Mouse (Mus musculus): ENCODE results near the gene Epb41l1. TPM values are rescaled to one million over a fixed set of nuclear protein-coding genes. Genes with fewer than 3 reads are reported as not detected.
A peak's percentile ranks its signal among the peaks of the same experiment; 100 is the strongest.

Epb41l1 gene
- polyA plus RNA-seq, 1 experiment from 2014 or later = 1.4 TPM

DNA sequence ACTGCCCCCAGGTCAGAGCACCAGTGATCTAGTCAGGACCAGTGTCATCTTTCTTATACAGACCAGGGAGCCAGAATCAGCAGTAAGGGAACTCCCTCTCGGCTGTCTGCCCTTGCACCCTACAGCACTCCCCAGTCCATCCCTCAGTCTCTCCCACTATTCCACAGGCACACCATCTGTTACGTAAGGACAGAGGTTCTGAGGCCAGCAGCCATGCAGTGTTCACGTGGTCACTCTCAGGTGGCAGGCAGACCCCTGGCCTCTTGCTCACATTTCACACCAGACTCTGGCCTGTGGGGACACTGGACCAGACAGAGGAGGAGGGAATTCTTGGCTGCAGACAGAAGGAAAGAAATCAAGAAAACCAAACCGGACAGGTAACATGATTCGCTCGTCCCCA is 150.8 kb downstream of the Epb41l1 start:
- H3K27me3 ChIP-seq (replicated peaks) = no peaks in the 10 kb centered on the region
- peaks cover 23% of the 10 kb centered on the region for H3K36me3 ChIP-seq
- WGBS = 71% methylated on average over 6 of the region's 6 CpGs
- no peak for ATAC-seq (ENCODE audit: insufficient number of reproducible peaks, low FRiP score)
- no peak overlapping the region for H3K9ac ChIP-seq
- H3K4me1 ChIP-seq (replicated peaks) = no peaks in the 10 kb centered on the region
- no peak overlapping the region for H3K4me2 ChIP-seq
- H3K4me3 ChIP-seq = no peak overlapping the region
- no peaks in the 10 kb centered on the region for H3K9me3 ChIP-seq (replicated peaks)
- no peak overlapping the region for H3K27ac ChIP-seq (ENCODE audit: poor library complexity, severe bottlenecking)

DNA sequence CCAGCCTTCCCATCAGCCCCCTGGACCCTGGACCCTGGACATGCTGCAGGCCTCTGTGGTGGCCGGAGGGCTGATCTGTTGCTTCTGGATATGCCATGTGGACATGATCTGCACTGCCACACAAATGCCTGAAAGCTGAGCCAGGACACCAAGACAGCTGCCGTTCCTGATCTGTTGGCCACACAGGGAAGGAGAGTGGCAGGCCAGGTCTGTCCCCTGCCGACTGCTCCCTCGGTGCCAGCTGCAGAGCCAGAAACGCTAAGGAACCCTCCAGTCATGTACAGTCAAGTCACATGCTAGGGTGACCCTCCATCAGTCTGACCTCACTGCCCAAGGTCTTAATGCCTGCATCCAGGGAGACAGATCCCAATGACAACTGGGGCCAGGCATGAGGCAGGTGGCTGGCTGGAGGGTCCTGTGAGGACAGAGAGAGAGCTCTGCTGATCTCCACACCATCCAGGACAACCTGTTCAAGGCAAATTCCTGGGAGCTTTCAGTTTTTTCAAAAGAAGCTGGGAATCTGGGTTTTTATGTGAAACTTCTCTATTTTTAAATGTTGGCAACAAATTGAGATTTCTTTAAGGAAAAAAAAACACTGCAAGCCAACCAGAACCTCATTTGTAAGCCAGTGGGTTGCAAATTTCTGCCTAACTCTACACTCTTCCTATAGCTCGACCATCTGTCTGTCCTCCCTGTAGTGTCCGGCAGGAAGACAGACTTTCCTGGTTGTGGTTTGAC is 156.3 kb downstream of the Epb41l1 start:
- Histone ChIP-seq H3K4me2 (no peak overlapping the region), H3K27me3 (replicated peaks) (peaks cover 15% of the 10 kb centered on the region; the same call in 1 of the 2 replicates), H3K9me3 (replicated peaks) (no peaks in the 10 kb centered on the region), H3K36me3 (no peaks in the 10 kb centered on the region), H3K4me1 (replicated peaks) (no peaks in the 10 kb centered on the region), H3K9ac (no peak overlapping the region), H3K4me3 (no peak overlapping the region), H3K27ac (ENCODE audit: poor library complexity, severe bottlenecking) (no peak overlapping the region)
- no peak; the same call in 1 of the 2 replicates for ATAC-seq (ENCODE audit: insufficient number of reproducible peaks, low FRiP score)
- 82% methylated on average over 7 of the region's 7 CpGs for WGBS

DNA sequence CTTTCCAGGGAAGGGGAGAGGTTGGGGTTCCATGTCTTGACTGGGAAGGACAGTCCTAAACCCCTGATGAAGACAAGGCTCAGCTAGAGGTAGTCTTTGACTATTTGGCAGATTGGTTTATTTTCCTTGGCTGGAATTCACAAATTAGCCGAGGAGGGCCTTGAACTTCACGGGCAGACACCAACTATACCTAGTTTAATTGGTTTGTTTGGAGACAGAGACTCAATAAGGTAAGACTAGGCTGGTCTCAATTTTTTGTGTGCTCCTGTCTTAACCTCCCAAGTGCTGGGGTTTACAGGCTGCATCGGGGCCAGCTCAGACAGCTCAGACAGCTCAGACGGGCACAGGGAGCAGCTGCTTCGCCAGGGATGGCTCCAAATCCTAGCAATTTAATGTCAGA is 159.8 kb downstream of the Epb41l1 start:
- H3K27ac ChIP-seq (ENCODE audit: poor library complexity, severe bottlenecking) = no peak overlapping the region
- no peaks in the 10 kb centered on the region for H3K9me3 ChIP-seq (replicated peaks)
- H3K36me3 ChIP-seq = no peaks in the 10 kb centered on the region
- ATAC-seq (ENCODE audit: insufficient number of reproducible peaks, low FRiP score) = no peak
- H3K4me3 ChIP-seq = no peak overlapping the region
- H3K9ac ChIP-seq = no peak overlapping the region
- H3K4me2 ChIP-seq = no peak overlapping the region
- 77% methylated on average over 5 of the region's 5 CpGs for WGBS
- peaks cover 10% of the 10 kb centered on the region for H3K4me1 ChIP-seq (replicated peaks)
- H3K27me3 ChIP-seq (replicated peaks) = peaks cover 34% of the 10 kb centered on the region

DNA sequence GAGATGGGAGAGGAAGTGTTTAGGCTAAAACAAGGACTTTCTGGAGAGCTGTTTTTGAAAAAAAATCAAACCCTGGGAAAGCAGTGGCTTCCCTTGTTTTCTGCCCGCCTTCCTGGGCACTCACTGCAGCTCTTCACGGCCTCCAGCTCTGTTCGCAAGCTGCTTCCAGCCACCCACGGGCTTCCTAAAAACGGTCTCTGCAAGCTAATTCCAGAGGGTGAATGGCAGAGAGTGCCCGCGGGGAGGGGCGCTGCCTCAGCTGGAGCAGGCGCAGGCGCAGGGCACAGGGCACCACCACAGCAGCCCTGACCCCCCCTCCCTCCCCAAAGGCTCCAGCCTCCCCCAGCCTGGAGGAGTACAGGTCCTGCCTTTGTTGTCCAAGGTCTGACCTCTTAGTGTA is 160.5 kb downstream of the Epb41l1 start:
- Histone ChIP-seq H3K36me3 (no peaks in the 10 kb centered on the region), H3K27ac (ENCODE audit: poor library complexity, severe bottlenecking) (no peak overlapping the region), H3K4me3 (no peak overlapping the region), H3K4me2 (no peak overlapping the region), H3K27me3 (replicated peaks) (peaks cover 37% of the 10 kb centered on the region), H3K9ac (no peak overlapping the region), H3K4me1 (replicated peaks) (peaks cover 10% of the 10 kb centered on the region), H3K9me3 (replicated peaks) (no peaks in the 10 kb centered on the region)
- 69% methylated on average over 10 of the region's 10 CpGs for WGBS
- ATAC-seq (ENCODE audit: insufficient number of reproducible peaks, low FRiP score) = no peak

DNA sequence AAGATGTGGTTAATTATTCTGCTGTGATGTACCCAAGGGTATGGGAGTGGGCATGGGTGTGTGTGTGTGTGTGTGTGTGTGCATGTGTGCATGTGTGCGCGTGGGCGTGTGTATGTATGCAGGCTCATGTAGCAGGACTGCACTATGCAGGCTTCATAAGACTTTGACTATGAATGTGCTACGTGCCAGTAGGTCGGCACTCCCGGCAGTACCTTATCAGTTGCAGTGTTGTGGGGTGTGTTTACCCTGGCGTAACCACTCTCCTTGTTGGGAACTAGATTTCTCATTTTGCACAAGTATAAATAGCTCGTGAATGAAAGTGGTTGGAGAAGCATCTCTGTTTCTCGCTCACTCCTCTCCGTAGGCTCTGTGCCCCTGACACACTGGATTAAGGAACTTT is 162.2 kb downstream of the Epb41l1 start:
- H3K27ac ChIP-seq (ENCODE audit: poor library complexity, severe bottlenecking) = no peak overlapping the region
- WGBS = 55% methylated on average over 10 of the region's 10 CpGs
- H3K9ac ChIP-seq = no peak overlapping the region
- H3K27me3 ChIP-seq (replicated peaks) = peaks cover 37% of the 10 kb centered on the region
- peaks cover 10% of the 10 kb centered on the region for H3K4me1 ChIP-seq (replicated peaks)
- no peak for ATAC-seq (ENCODE audit: insufficient number of reproducible peaks, low FRiP score)
- no peaks in the 10 kb centered on the region for H3K9me3 ChIP-seq (replicated peaks)
- H3K4me3 ChIP-seq = no peak overlapping the region
- H3K36me3 ChIP-seq = no peaks in the 10 kb centered on the region
- peak overlapping the region; percentile 27 for H3K4me2 ChIP-seq

DNA sequence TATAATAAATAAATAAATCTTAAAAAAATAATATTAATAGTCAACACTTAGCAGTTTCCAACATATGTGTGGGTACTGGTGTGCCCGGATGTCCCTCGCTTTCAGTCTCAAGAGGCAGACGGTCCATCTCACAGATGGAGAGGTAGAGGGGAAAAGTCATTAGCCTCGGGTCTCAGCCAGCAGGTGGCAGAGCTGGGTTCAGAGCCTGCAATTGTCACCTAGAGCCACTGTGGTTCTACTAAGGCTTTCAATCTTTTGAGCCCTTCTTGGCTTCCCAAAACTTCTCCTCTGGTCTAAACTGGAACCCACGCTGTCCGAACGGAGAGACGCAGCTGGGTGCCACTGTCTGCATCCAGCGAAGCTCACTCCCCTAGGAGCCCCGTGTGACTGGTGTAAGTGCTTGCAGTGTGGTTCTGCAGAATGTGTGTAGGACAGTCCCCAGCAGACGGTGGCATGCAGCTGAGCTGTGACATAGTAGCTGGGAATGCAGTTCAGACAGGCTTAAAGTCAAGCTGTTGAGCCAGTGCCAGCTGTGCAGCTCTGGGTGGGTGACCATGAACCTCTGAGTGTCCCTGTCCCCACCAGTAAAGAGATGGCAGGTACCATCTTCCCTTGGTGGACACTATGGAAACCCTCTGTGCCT is 163.6 kb downstream of the Epb41l1 start:
- Histone ChIP-seq H3K4me1 (replicated peaks) (peaks cover 10% of the 10 kb centered on the region), H3K27ac (ENCODE audit: poor library complexity, severe bottlenecking) (no peak overlapping the region), H3K4me3 (no peak overlapping the region), H3K9me3 (replicated peaks) (no peaks in the 10 kb centered on the region), H3K27me3 (replicated peaks) (peaks cover 31% of the 10 kb centered on the region), H3K9ac (no peak overlapping the region), H3K4me2 (no peak overlapping the region), H3K36me3 (no peaks in the 10 kb centered on the region)
- 54% methylated on average over 11 of the region's 11 CpGs for WGBS
- ATAC-seq (ENCODE audit: insufficient number of reproducible peaks, low FRiP score) = no peak

DNA sequence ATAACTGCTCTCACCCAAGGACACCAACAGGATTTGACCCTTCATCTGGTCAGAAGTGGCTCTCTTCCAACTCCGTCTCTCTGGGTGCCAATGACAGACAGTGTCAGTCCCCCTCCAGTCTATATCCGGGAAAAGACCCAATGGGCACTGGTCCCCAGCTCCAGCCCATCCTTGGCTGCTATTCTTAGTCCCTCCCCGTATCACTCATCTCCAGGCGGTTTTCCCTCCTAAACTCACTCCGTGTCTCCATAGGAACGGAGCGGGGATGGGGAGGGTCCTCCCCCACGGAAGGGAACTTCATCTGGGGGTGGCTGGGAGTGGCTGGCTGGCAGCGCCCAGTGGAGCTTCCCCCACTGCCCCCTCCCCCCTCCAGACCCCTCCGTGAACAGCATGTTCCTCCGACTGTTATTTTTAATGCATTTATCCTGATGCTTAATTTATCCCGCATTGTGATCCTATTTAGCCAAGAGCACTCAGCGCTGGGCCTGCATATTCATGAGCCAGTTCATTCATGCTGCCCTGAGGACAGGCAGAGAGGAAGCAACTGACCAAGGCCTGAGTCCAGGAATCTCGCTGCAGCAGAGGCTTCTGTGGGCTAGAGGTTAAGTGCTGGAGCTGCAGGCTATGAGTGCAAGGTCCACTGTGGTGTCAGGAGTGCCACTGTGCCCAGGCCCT is 164.2 kb downstream of the Epb41l1 start:
- no peak overlapping the region for H3K9ac ChIP-seq
- H3K9me3 ChIP-seq (replicated peaks) = no peaks in the 10 kb centered on the region
- H3K27ac ChIP-seq (ENCODE audit: poor library complexity, severe bottlenecking) = no peak overlapping the region
- H3K4me1 ChIP-seq (replicated peaks) = peaks cover 10% of the 10 kb centered on the region
- no peak overlapping the region for H3K4me2 ChIP-seq
- WGBS = 49% methylated on average over 14 of the region's 14 CpGs
- no peak for ATAC-seq (ENCODE audit: insufficient number of reproducible peaks, low FRiP score)
- H3K27me3 ChIP-seq (replicated peaks) = peaks cover 27% of the 10 kb centered on the region
- no peak overlapping the region for H3K4me3 ChIP-seq
- no peaks in the 10 kb centered on the region for H3K36me3 ChIP-seq

DNA sequence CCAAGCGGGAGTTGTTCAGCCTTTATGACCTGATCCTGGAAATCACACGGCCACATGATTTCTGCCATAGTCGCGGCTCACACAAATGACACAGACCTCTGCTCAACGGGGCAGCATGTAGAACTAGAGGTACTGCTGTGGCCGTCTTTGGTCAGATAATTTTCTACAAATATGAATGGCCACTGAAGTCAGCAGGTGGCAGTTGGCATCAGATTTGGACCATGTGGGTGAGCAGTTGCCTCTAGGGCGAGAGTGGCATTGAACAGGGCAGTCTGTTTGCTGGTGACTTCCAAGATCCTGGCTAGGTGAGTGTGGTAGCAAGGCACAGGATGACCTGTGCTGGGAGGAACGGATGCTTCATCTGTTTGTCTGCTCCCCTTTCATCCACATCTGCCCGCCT is 168.8 kb downstream of the Epb41l1 start:
- Histone ChIP-seq H3K36me3 (no peaks in the 10 kb centered on the region), H3K27me3 (replicated peaks) (peaks cover 12% of the 10 kb centered on the region; the same call in 1 of the 2 replicates), H3K4me2 (no peak overlapping the region), H3K4me1 (replicated peaks) (no peaks in the 10 kb centered on the region; the same call in 1 of the 2 replicates), H3K4me3 (no peak overlapping the region), H3K9ac (no peak overlapping the region), H3K27ac (ENCODE audit: poor library complexity, severe bottlenecking) (no peak overlapping the region), H3K9me3 (replicated peaks) (no peaks in the 10 kb centered on the region)
- no peak for ATAC-seq (ENCODE audit: insufficient number of reproducible peaks, low FRiP score)
- 86% methylated on average over 9 of the region's 9 CpGs for WGBS

Small RNA genes lying within 50 kb of the gene (microRNA-seq; reads per million reads assigned to microRNA genes)
- not detected for gene Gm22758

Other genes starting within 250 kb of the Epb41l1 start
- gene Rbm39, start 240.7 kb upstream of the Epb41l1 start, polyA plus RNA-seq (2016; fragmentation: Nextera tagmentation; extraction: Ambion mirVana) = 434 and 459 TPM in 2 replicates
- 52.5 and 54.5 TPM in 2 replicates for gene Phf20, start 224.4 kb upstream of the Epb41l1 start, polyA plus RNA-seq (2016; fragmentation: Nextera tagmentation; extraction: Ambion mirVana)
- gene Cnbd2, start 108.6 kb upstream of the Epb41l1 start, polyA plus RNA-seq (2016; fragmentation: Nextera tagmentation; extraction: Ambion mirVana) = 2.9 and 3.3 TPM in 2 replicates
- 77.2 and 79.9 TPM in 2 replicates for gene Scand1, start 108.2 kb upstream of the Epb41l1 start, polyA plus RNA-seq (2016; fragmentation: Nextera tagmentation; extraction: Ambion mirVana)
- 22.8 and 25.2 TPM in 2 replicates for gene Aar2, start 126.7 kb downstream of the Epb41l1 start, polyA plus RNA-seq (2016; fragmentation: Nextera tagmentation; extraction: Ambion mirVana)
- 72.1 and 73.4 TPM in 2 replicates for gene Dlgap4, start 192.8 kb downstream of the Epb41l1 start, polyA plus RNA-seq (2016; fragmentation: Nextera tagmentation; extraction: Ambion mirVana)